Mouse (Mus musculus) lung, embryonic 14.5 days (tissue): ENCODE results near the gene Lum. TPM values are rescaled to one million over a fixed set of nuclear protein-coding genes. Genes with fewer than 3 reads are reported as not detected.

Experiments
- ATAC-seq: fragments of 200-750 bp; cut with Nextera tagmentation; 2 replicates; pipeline ENCODE4 v1.8.0; 2017; ENCODE audit warnings: mild to moderate bottlenecking, moderate TSS enrichment, moderate library complexity; ENCODE audit not compliant: insufficient read depth
- DNase-seq: peaks from one replicate; pipeline ENCODE4 v3.0.0-alpha.2; 2015
- H3K27ac ChIP-seq: fragments of 300-500 bp; sonication (generic); 2 replicates; pipeline ENCODE4 v1.5.1; 2014; ENCODE audit warnings: low read depth, mild to moderate bottlenecking, moderate library complexity
- H3K27me3 ChIP-seq: fragments of 300-500 bp; sonication (generic); 2 replicates; pipeline ENCODE4 v1.6.1; 2014; ENCODE audit warnings: low read length, control low read depth; ENCODE audit not compliant: insufficient read depth
- H3K36me3 ChIP-seq: fragments of 300-500 bp; sonication (generic); 2 replicates; pipeline ENCODE4 v1.6.1; 2014; ENCODE audit warnings: control low read depth; ENCODE audit not compliant: insufficient read depth
- H3K4me1 ChIP-seq: fragments of 300-500 bp; sonication (generic); 2 replicates; pipeline ENCODE4 v1.6.1; 2014; ENCODE audit warnings: antibody characterized with exemption, control low read depth; ENCODE audit not compliant: insufficient read depth
- H3K4me2 ChIP-seq: fragments of 300-500 bp; sonication (generic); 2 replicates; pipeline ENCODE4 v1.6.1; 2014; ENCODE audit warnings: mild to moderate bottlenecking
- H3K4me3 ChIP-seq: fragments of 300-500 bp; sonication (generic); 2 replicates; pipeline ENCODE4 v1.5.1; 2014; ENCODE audit warnings: low read depth, low read length
- H3K9ac ChIP-seq: fragments of 300-500 bp; sonication (generic); 2 replicates; pipeline ENCODE4 v1.6.1; 2014
- H3K9me3 ChIP-seq: fragments of 300-500 bp; sonication (generic); 2 replicates; pipeline ENCODE4 v1.6.1; 2016; ENCODE audit warnings: low read depth, low read length, control low read depth
- CTCF ChIP-seq: IDR thresholded peaks from 2 replicates; pipeline ENCODE4 v1.5.1; 2016; ENCODE audit warnings: antibody characterized with exemption, low read depth
- WGBS: fragments of 180-500 bp; shearing (Covaris S2); extraction: QIAGEN DNeasy Blood & Tissue Kit; methylation state at CpG from one replicate; pipeline ENCODE4 v1.1.7; 2014; 5-methylcytosine and 5-hydroxymethylcytosine counted together
- polyA plus RNA-seq: library from polyadenylated mRNA; unstranded; fragments of >200 nt; fragmentation: Nextera tagmentation; extraction: Ambion mirVana; gene quantifications from 2 replicates; pipeline ENCODE4 v1.2.1, GENCODE M21; 2014

The Lum gene
- polyA plus RNA-seq, 1 experiment from 2014 or later, result 41.8 TPM

DNA sequence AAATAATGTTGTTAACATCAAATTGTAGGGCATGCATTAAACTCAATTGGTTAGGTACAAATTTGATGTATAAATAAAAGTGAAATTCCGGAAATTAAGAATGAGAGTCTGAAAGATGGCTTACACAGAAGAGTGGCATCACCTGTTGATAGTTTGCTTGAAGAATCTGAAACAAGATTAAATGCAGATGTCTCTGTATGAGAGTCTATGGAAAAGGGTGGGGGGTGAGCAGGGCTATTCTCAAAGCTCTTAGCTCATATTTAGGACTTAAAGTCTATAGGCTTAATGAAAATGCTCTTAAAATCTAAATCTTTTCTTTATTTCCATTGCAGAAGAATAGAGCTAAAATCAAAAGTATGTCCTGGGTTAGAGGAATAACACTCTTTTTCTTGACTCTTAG is 30.8 kb downstream of the Lum start:
- Histone ChIP-seq H3K36me3 (no peaks in the 10 kb centered on the region), H3K4me3 (no peak overlapping the region), H3K9ac (no peak overlapping the region), H3K9me3 (no peaks in the 10 kb centered on the region), H3K4me2 (no peak overlapping the region), H3K27ac (no peak overlapping the region), H3K4me1 (no peaks in the 10 kb centered on the region), H3K27me3 (no peaks in the 10 kb centered on the region)
- no peak for TF ChIP-seq CTCF
- WGBS, result 77% methylated on average over 1 of the region's 1 CpGs
- DNase-seq (no peak), ATAC-seq (no peak)

DNA sequence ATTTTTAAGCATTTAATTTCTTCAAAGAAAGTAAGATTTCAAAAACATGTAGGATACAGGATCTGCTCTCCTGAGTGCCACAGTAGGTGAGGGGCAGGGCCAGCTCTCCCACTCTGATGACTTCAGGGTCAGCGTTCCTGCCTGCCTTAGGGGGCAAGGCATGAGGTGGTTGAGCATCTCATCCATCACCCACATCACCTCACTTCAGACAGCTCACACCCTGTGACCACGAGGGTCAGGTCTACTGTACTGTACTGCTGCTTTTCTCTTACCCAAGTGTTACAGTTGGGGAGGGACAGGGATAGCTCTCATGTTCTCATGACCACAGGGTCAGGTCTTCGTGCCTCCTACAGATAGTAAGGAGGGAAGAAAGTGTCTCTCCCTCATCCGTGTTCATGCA is 36.8 kb downstream of the Lum start:
- H3K9me3 ChIP-seq, result no peaks in the 10 kb centered on the region
- no peaks in the 10 kb centered on the region for H3K36me3 ChIP-seq
- H3K9ac ChIP-seq, result no peak overlapping the region
- no peak overlapping the region for H3K4me2 ChIP-seq
- WGBS, result 42% methylated on average over 4 of the region's 4 CpGs
- H3K27me3 ChIP-seq, result no peaks in the 10 kb centered on the region
- no peaks in the 10 kb centered on the region for H3K4me1 ChIP-seq
- DNase-seq (no peak), ATAC-seq (no peak)
- no peak for TF ChIP-seq CTCF
- no peak overlapping the region for H3K4me3 ChIP-seq
- H3K27ac ChIP-seq, result no peak overlapping the region

DNA sequence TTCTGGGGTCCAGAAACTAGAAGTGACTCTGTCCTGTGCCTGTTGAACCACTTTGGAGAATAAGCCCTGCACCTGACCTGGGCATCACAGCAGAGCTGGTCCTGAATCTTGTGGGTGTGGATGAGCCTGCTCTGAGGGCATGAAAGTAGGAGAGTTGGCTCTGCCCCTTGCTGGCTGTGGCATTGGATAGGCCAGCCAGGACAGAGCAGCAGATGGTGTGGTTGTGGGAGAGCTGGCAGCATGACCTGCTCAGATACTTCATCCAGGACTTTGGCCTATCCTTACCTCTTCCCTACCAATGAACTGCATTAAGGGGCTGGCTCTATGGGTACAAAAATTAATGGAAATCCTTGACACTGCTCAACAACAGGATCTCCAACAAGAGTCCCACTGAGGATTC is 38.3 kb downstream of the Lum start:
- Histone ChIP-seq H3K9ac (no peak overlapping the region), H3K4me3 (no peak overlapping the region), H3K9me3 (no peaks in the 10 kb centered on the region), H3K36me3 (no peaks in the 10 kb centered on the region), H3K4me2 (no peak overlapping the region), H3K4me1 (no peaks in the 10 kb centered on the region), H3K27me3 (no peaks in the 10 kb centered on the region), H3K27ac (no peak overlapping the region)
- DNase-seq, result no peak
- no peak for ATAC-seq
- no peak for TF ChIP-seq CTCF

DNA sequence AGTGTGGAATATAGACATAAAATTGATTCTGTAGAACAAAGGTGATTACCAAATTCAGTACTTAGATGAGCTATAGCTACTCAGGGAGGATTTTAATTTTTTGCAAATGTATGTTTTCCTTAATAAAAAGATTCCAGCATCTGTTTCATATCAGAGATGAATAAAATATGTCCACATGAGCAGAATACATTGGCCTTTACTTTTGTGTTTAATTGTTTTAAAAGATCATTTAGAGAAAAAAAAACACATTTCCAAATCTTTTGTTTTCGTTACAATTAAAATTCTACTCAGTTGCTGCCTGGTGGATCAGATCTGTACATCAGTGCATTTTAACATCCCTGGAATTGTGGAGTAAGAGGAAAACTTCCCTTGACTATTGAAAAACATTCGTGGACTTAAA is 41.7 kb downstream of the Lum start, which contains the start of gene Kera:
Gene Kera, plus strand, starts transcription at position 301 of the 400 bp plus-strand sequence.
- no peaks in the 10 kb centered on the region for H3K36me3 ChIP-seq
- H3K4me1 ChIP-seq, result no peaks in the 10 kb centered on the region
- H3K9me3 ChIP-seq, result no peaks in the 10 kb centered on the region
- ATAC-seq, result no peak
- no peak for DNase-seq
- H3K4me3 ChIP-seq, result no peak within 1 kb of the TSS
- no peak for TF ChIP-seq CTCF
- no peak within 1 kb of the TSS for H3K27ac ChIP-seq
- H3K9ac ChIP-seq, result no peak within 1 kb of the TSS
- WGBS, result 73% methylated on average over 2 of the region's 2 CpGs
- no peak within 1 kb of the TSS for H3K4me2 ChIP-seq
- H3K27me3 ChIP-seq, result no peaks in the 10 kb centered on the region

Other genes starting within 250 kb of the Lum start
- gene Dcn, start 85.5 kb upstream of the Lum start, polyA plus RNA-seq, result 117 and 150 TPM in 2 replicates
- gene Kera, start 41.8 kb downstream of the Lum start, polyA plus RNA-seq, result 0.11 TPM in 1 of 2 replicates, not detected in the other
- gene Epyc, start 78.9 kb downstream of the Lum start, polyA plus RNA-seq, result 1.7 and 1.9 TPM in 2 replicates
- gene Ccer1, start 127.9 kb downstream of the Lum start, polyA plus RNA-seq, result not detected in 2 replicates
- gene C030005K15Rik, start 161.6 kb downstream of the Lum start, polyA plus RNA-seq, result not detected in 2 replicates